Mouse (Mus musculus): ENCODE results near the gene Nipa2. TPM values are rescaled to one million over a fixed set of nuclear protein-coding genes. Genes with fewer than 3 reads are reported as not detected.

Gene Nipa2
- total RNA-seq (2023) = 10 to 100 TPM; 41.4 to 43.5 TPM

DNA sequence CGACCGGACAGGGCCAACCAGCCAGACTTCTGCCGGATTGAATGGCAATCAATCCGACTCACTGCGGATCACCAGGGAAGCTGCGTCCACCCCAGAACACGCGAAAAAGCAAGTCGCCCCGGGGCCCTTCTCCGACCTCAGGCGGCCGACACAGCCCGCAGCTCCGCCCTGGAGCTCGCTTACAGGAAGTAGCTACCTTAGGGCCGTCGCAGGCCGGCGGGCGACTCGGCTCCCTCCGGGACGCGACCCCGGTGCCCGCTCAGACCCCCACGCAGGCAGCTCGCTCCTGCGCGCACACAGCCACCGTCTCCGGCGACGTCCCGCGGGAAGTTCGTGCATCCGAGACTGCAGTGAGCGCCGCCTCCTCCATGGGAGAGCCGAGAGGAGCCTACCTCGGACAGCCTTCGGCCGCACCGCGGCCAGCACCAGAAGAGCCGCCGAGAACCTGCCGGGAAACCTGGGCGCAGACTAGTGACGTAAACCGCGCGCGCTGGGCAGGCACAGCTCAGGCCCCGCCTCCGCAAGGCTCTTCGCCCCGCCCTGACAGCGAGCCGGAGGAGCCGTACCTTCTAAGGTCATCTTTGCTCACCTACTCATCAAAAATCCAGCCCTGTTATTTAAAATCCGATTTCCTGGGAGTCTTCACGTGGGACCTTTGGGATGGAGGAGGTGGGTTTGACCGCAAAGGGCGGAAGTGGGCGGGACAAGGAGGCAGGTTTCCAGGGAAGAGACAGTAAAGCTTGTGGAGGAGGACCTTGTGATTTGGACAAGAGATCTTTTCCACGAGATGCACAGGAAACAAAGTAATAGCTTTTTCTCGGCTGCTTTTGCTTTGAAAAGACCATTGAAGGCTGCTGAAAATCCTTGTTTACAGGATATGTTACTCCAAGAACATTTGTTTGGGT, at the start of gene Nipa2:
Gene Nipa2, minus strand, starts transcription at position 473 of the 905 bp plus-strand sequence.

Other genes with a start within 250 kb of the Nipa2 start
- 1 to 10 TPM; 1.7 to 1.8 TPM for gene Siglech, start 194.3 kb downstream of the Nipa2 start, total RNA-seq (2023)
- 10 to 100 TPM; 47.7 to 48.5 TPM for gene Tubgcp5, start 168.3 kb downstream of the Nipa2 start, total RNA-seq (2023)
- 10 to 100 TPM; 47.2 to 60.5 TPM for gene Cyfip1, start 120.7 kb downstream of the Nipa2 start, total RNA-seq (2023)
- gene Nipa1, start 57.5 kb upstream of the Nipa2 start, total RNA-seq (2023) = under 1 TPM in 1 of 2 experiments, not detected in 1; 0.17 TPM
- gene Herc2, start 87.7 kb upstream of the Nipa2 start, total RNA-seq (2023) = 10 to 100 TPM; 85.5 to 90.3 TPM

All from B cell, adult 67 days (primary cell).